33 mouse cellular contexts compared by ENCODE assay signal in the genomic region with DNA sequence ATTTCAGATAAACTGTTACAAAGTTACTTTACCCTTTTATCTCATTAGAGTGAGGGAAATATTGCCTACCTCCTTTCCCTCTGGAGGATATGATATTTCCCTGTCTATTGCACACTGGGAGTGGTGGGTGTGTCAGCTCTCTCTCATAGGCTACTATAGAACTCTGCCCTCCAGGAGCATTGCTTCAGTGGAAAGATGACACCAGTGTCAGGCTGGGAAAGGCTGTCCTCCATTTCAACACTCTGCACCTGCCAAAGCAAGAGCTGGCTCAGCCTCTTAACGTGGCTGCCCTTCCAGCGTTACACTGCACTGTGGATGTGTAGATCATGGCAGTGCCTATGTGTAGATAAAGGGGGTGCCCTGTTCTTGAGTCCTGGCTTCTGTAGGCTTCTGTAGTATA. TPM values are rescaled to one million over a fixed set of nuclear protein-coding genes. Genes with fewer than 3 reads are reported as not detected.
DNase-seq lines count a peak whose midpoint lies in the region; ATAC-seq and TF ChIP-seq lines count a peak whose summit lies in the region.
"Had no signal": no experiment of that assay in that cellular context is flagged by ENCODE, and none has a peak within 500 bp of the region (broad histone marks: within the 10 kb centered on the region; RNA-seq: fewer than 3 reads in every experiment).

No protein-coding gene starts in this region.

- H3K9ac ChIP-seq in kidney, postnatal 0 days (ENCODE audit: low read depth, low read length): no peak overlapping the region
- H3K9ac ChIP-seq in kidney, embryonic 14.5 days (ENCODE audit: low read depth, low read length): no peak overlapping the region
- H3K9ac ChIP-seq in embryonic facial prominence, embryonic 15.5 days: no peak overlapping the region
- H3K9ac ChIP-seq in intestine, postnatal 0 days (ENCODE audit: low read depth, low read length): no peak overlapping the region
- H3K9ac ChIP-seq: embryonic facial prominence, embryonic 12.5 days; forebrain, embryonic 12.5 days; forebrain, postnatal 0 days; hindbrain, embryonic 12.5 days; limb, embryonic 15.5 days; midbrain, embryonic 13.5 days; neural tube, embryonic 15.5 days had no signal

- TF ChIP-seq CTCF in kidney, postnatal 0 days (IDR thresholded peaks at IDR 0.05; ENCODE audit: low read depth): no peak
- no peak for TF ChIP-seq CTCF in intestine, postnatal 0 days (IDR thresholded peaks at IDR 0.05; ENCODE audit: low read depth)
- no peak for TF ChIP-seq CTCF in lung, adult 2 months (IDR thresholded peaks at IDR 0.05; ENCODE audit: insufficient read depth, low read length)

- no peaks in the 10 kb centered on the region for H3K9me3 ChIP-seq in kidney, postnatal 0 days (replicated peaks; ENCODE audit: low read length)
- H3K9me3 ChIP-seq in kidney, embryonic 14.5 days (ENCODE audit: control insufficient read depth, low read length): no peaks in the 10 kb centered on the region
- no peaks in the 10 kb centered on the region for H3K9me3 ChIP-seq in embryonic facial prominence, embryonic 15.5 days (replicated peaks)
- no peaks in the 10 kb centered on the region for H3K9me3 ChIP-seq in intestine, postnatal 0 days (ENCODE audit: control insufficient read depth)
- H3K9me3 ChIP-seq: embryonic facial prominence, embryonic 12.5 days; forebrain, embryonic 12.5 days; hindbrain, embryonic 12.5 days; limb, embryonic 10.5 days; limb, embryonic 15.5 days; megakaryocyte, embryonic 14.5 days; midbrain, embryonic 13.5 days; neural tube, embryonic 15.5 days had no signal

- 0 out of 2 replicates have a peak, but pooled peaks have one; percentile 25 for ATAC-seq in kidney, postnatal 0 days (replicated peaks; ENCODE audit: low FRiP score, low read depth)
- no peak for ATAC-seq in kidney, embryonic 14.5 days (ENCODE audit: low FRiP score, low TSS enrichment)
- 0 out of 2 replicates have a peak, but pooled peaks have one; percentile 41 for ATAC-seq in embryonic facial prominence, embryonic 15.5 days (ENCODE audit: insufficient number of reproducible peaks, low FRiP score, low TSS enrichment, low read depth)
- peak; percentile 84 for ATAC-seq in intestine, postnatal 0 days
- ATAC-seq: CD4-positive, CD25-positive, alpha-beta regulatory T cell, adult 4 months; forebrain, postnatal 0 days; lung, postnatal 0 days; midbrain, embryonic 13.5 days had no signal

- no peak for TF ChIP-seq POLR2A in lung, adult 2 months (IDR thresholded peaks at IDR 0.05; ENCODE audit: borderline replicate concordance, extremely low read depth, low read depth, low read length)

- H3K27me3 ChIP-seq in kidney, postnatal 0 days (ENCODE audit: insufficient read depth, low read length): no peaks in the 10 kb centered on the region
- H3K27me3 ChIP-seq in kidney, embryonic 14.5 days (ENCODE audit: control insufficient read depth, insufficient read depth, low read length): no peaks in the 10 kb centered on the region
- no peaks in the 10 kb centered on the region for H3K27me3 ChIP-seq in embryonic facial prominence, embryonic 15.5 days
- no peaks in the 10 kb centered on the region for H3K27me3 ChIP-seq in intestine, postnatal 0 days (replicated peaks; ENCODE audit: control insufficient read depth, insufficient read depth, low read length)
- H3K27me3 ChIP-seq: embryonic facial prominence, embryonic 12.5 days; forebrain, embryonic 12.5 days; hindbrain, embryonic 12.5 days; limb, embryonic 15.5 days; megakaryocyte, embryonic 14.5 days; midbrain, embryonic 13.5 days; neural tube, embryonic 15.5 days had no signal

- no peak overlapping the region for H3K4me2 ChIP-seq in kidney, postnatal 0 days (ENCODE audit: low read length)
- no peak overlapping the region for H3K4me2 ChIP-seq in kidney, embryonic 14.5 days (replicated peaks; ENCODE audit: low read depth, low read length)
- no peak overlapping the region for H3K4me2 ChIP-seq in embryonic facial prominence, embryonic 15.5 days (replicated peaks)
- no peak overlapping the region for H3K4me2 ChIP-seq in intestine, postnatal 0 days (replicated peaks; ENCODE audit: low read depth)
- H3K4me2 ChIP-seq: embryonic facial prominence, embryonic 12.5 days; forebrain, embryonic 12.5 days; heart, embryonic 11.5 days; hindbrain, embryonic 12.5 days; limb, embryonic 15.5 days; midbrain, embryonic 13.5 days; neural tube, embryonic 15.5 days had no signal

- 0 out of 2 replicates have a peak, but pooled peaks cover 6% of the 10 kb centered on the region for H3K4me1 ChIP-seq in kidney, postnatal 0 days (replicated peaks; ENCODE audit: insufficient read depth, low read length)
- peaks cover 18% of the 10 kb centered on the region; the same call in 1 of the 2 replicates for H3K4me1 ChIP-seq in kidney, embryonic 14.5 days (ENCODE audit: control insufficient read depth, insufficient read depth, low read length)
- H3K4me1 ChIP-seq in embryonic facial prominence, embryonic 15.5 days: peaks cover 42% of the 10 kb centered on the region
- H3K4me1 ChIP-seq in intestine, postnatal 0 days (replicated peaks; ENCODE audit: control insufficient read depth, insufficient read depth, low read length): peaks cover 11% of the 10 kb centered on the region
- H3K4me1 ChIP-seq in lung, adult 2 months (ENCODE audit: control insufficient read depth, insufficient read depth, low read length): peaks cover 6% of the 10 kb centered on the region
- H3K4me1 ChIP-seq: forebrain, embryonic 12.5 days; hindbrain, embryonic 12.5 days had no signal

- intact Hi-C loops in gastrocnemius, postnatal 14 days (cut with DNase I; ENCODE audit: low total_unique reads): no loop called here

- 0 out of 2 replicates have a peak, but pooled peaks cover 3% of the 10 kb centered on the region for H3K36me3 ChIP-seq in kidney, postnatal 0 days (ENCODE audit: insufficient read depth, low read length)
- H3K36me3 ChIP-seq in kidney, embryonic 14.5 days (ENCODE audit: control insufficient read depth, insufficient read depth, low read length): no peaks in the 10 kb centered on the region
- 0 out of 2 replicates have a peak, but pooled peaks cover 3% of the 10 kb centered on the region for H3K36me3 ChIP-seq in embryonic facial prominence, embryonic 15.5 days
- no peaks in the 10 kb centered on the region for H3K36me3 ChIP-seq in intestine, postnatal 0 days (ENCODE audit: control insufficient read depth, insufficient read depth)
- H3K36me3 ChIP-seq: embryonic facial prominence, embryonic 12.5 days; forebrain, embryonic 12.5 days; hindbrain, embryonic 12.5 days; limb, embryonic 10.5 days; midbrain, embryonic 13.5 days had no signal

- no peak for DNase-seq in kidney, postnatal 0 days (ENCODE audit: low spot score)
- DNase-seq in gastrocnemius, postnatal 14 days: peak; percentile 32
- DNase-seq in spleen, postnatal 4 days (ENCODE audit: low spot score in 2 of 2): no peak
- DNase-seq in thymus, postnatal 14 days: no peak
- no peak for DNase-seq in lung, adult 2 months
- DNase-seq: adrenal gland, adult 2 months; cerebellum, adult 2 months; cerebellum, postnatal 25 days; forebrain, postnatal 0 days; heart, postnatal 36 days; kidney, adult 18-20 months; kidney, postnatal 4 days; layer of hippocampus, postnatal 36 days; lung, postnatal 4 days; retina, postnatal 1 day; right cerebral cortex, postnatal 25 days; thymus, adult 2 months; thymus, postnatal 4 days had no signal

- no peak overlapping the region for H3K4me3 ChIP-seq in kidney, postnatal 0 days (replicated peaks; ENCODE audit: low read depth, low read length)
- no peak overlapping the region for H3K4me3 ChIP-seq in kidney, embryonic 14.5 days (ENCODE audit: low read length)
- H3K4me3 ChIP-seq in embryonic facial prominence, embryonic 15.5 days (replicated peaks): no peak overlapping the region
- H3K4me3 ChIP-seq in intestine, postnatal 0 days (ENCODE audit: low read depth, low read length): no peak overlapping the region
- no peak overlapping the region for H3K4me3 ChIP-seq in lung, adult 2 months (replicated peaks; ENCODE audit: extremely low read depth, low read depth, low read length)
- H3K4me3 ChIP-seq: embryonic facial prominence, embryonic 12.5 days; erythroblast, embryonic 14.5 days; forebrain, embryonic 12.5 days; hindbrain, embryonic 12.5 days; limb, embryonic 10.5 days; limb, embryonic 15.5 days; megakaryocyte, embryonic 14.5 days; midbrain, embryonic 13.5 days; neural tube, embryonic 15.5 days had no signal

- H3K27ac ChIP-seq in kidney, postnatal 0 days: no peak overlapping the region
- H3K27ac ChIP-seq in kidney, embryonic 14.5 days (ENCODE audit: low read depth, low read length): no peak overlapping the region
- H3K27ac ChIP-seq in embryonic facial prominence, embryonic 15.5 days (replicated peaks): no peak overlapping the region
- H3K27ac ChIP-seq in intestine, postnatal 0 days (ENCODE audit: low read depth, low read length): peak overlapping the region; percentile 5; the same call in 1 of the 2 replicates
- H3K27ac ChIP-seq: embryonic facial prominence, embryonic 12.5 days; forebrain, embryonic 12.5 days; hindbrain, embryonic 12.5 days; limb, embryonic 10.5 days; limb, embryonic 15.5 days; midbrain, embryonic 13.5 days; neural tube, embryonic 15.5 days had no signal

- 54% methylated on average over 2 of the region's 2 CpGs for WGBS in kidney, postnatal 0 days
- 80% methylated on average over 2 of the region's 2 CpGs for WGBS in kidney, embryonic 14.5 days
- WGBS in embryonic facial prominence, embryonic 15.5 days: 65% methylated on average over 2 of the region's 2 CpGs
- WGBS in intestine, postnatal 0 days: 24% methylated on average over 2 of the region's 2 CpGs
- WGBS in lung, adult 2 months: 76% methylated on average over 2 of the region's 2 CpGs

RNA-seq across cellular contexts. Expression of gene Mapkbp1, which starts 19.9 kb away (rescaled TPM):
- polyA plus RNA-seq in kidney, postnatal 0 days (2015; fragmentation: Nextera tagmentation; extraction: Ambion mirVana): 1.9 and 2.0 TPM in 2 replicates
- 2.8 and 4.0 TPM in 2 replicates for polyA plus RNA-seq in kidney, embryonic 14.5 days (2014; fragmentation: Nextera tagmentation; extraction: Ambion mirVana)
- polyA plus RNA-seq in embryonic facial prominence, embryonic 15.5 days (2015; fragmentation: Nextera tagmentation; extraction: Ambion mirVana): 5.2 TPM in 2 replicates
- total RNA-seq in gastrocnemius, postnatal 14 days (2021): 1 to 10 TPM; 6.5 to 6.7 TPM
- 1.5 and 1.6 TPM in 2 replicates for polyA plus RNA-seq in intestine, postnatal 0 days (2015; fragmentation: Nextera tagmentation; extraction: Ambion mirVana)
- polyA plus RNA-seq in lung, adult 2 months (2012; rRNA removed): 31.5 and 37.5 TPM in 2 replicates

RNA-seq across cellular contexts. Expression of gene Jmjd7, which starts 34.9 kb away (rescaled TPM):
- 24.7 and 25.7 TPM in 2 replicates for polyA plus RNA-seq in kidney, postnatal 0 days (2015; fragmentation: Nextera tagmentation; extraction: Ambion mirVana)
- polyA plus RNA-seq in kidney, embryonic 14.5 days (2014; fragmentation: Nextera tagmentation; extraction: Ambion mirVana): 22.2 and 26.3 TPM in 2 replicates
- 16.7 and 20.8 TPM in 2 replicates for polyA plus RNA-seq in embryonic facial prominence, embryonic 15.5 days (2015; fragmentation: Nextera tagmentation; extraction: Ambion mirVana)
- 1 to 10 TPM; 3.0 to 4.7 TPM for total RNA-seq in gastrocnemius, postnatal 14 days (2021)
- polyA plus RNA-seq in intestine, postnatal 0 days (2015; fragmentation: Nextera tagmentation; extraction: Ambion mirVana): 8.9 and 9.1 TPM in 2 replicates
- 5.1 and 10.6 TPM in 2 replicates for polyA plus RNA-seq in lung, adult 2 months (2012; rRNA removed)

RNA-seq across cellular contexts. Expression of gene Gm28042, which starts 34.9 kb away (rescaled TPM):
- 0.89 and 1.2 TPM in 2 replicates for polyA plus RNA-seq in kidney, postnatal 0 days (2015; fragmentation: Nextera tagmentation; extraction: Ambion mirVana)
- 3.5 and 3.7 TPM in 2 replicates for polyA plus RNA-seq in kidney, embryonic 14.5 days (2014; fragmentation: Nextera tagmentation; extraction: Ambion mirVana)
- polyA plus RNA-seq in embryonic facial prominence, embryonic 15.5 days (2015; fragmentation: Nextera tagmentation; extraction: Ambion mirVana): 3.7 and 6.1 TPM in 2 replicates
- total RNA-seq in gastrocnemius, postnatal 14 days (2021): under 1 TPM; 0.41 to 0.42 TPM
- polyA plus RNA-seq in intestine, postnatal 0 days (2015; fragmentation: Nextera tagmentation; extraction: Ambion mirVana): 1.3 TPM in 2 replicates
- polyA plus RNA-seq in lung, adult 2 months (2012; rRNA removed): 0.30 and 3.8 TPM in 2 replicates

RNA-seq across cellular contexts. Expression of gene Pla2g4b, which starts 40.9 kb away (rescaled TPM):
- polyA plus RNA-seq in kidney, postnatal 0 days (2015; fragmentation: Nextera tagmentation; extraction: Ambion mirVana): 0.29 and 0.71 TPM in 2 replicates
- 1.3 and 1.5 TPM in 2 replicates for polyA plus RNA-seq in kidney, embryonic 14.5 days (2014; fragmentation: Nextera tagmentation; extraction: Ambion mirVana)
- 2.4 and 3.8 TPM in 2 replicates for polyA plus RNA-seq in embryonic facial prominence, embryonic 15.5 days (2015; fragmentation: Nextera tagmentation; extraction: Ambion mirVana)
- under 1 TPM; 0.51 to 0.84 TPM for total RNA-seq in gastrocnemius, postnatal 14 days (2021)
- 0.81 and 0.99 TPM in 2 replicates for polyA plus RNA-seq in intestine, postnatal 0 days (2015; fragmentation: Nextera tagmentation; extraction: Ambion mirVana)
- 4.3 and 20.6 TPM in 2 replicates for polyA plus RNA-seq in lung, adult 2 months (2012; rRNA removed)
